Mouse (Mus musculus) lung, adult 2 months (tissue): ENCODE measurements around the gene Gm11562. TPM values are rescaled to one million over a fixed set of nuclear protein-coding genes. Genes with fewer than 3 reads are reported as not detected.
"Not testable (repeated sequence)": the region's sequence is repeated elsewhere in the genome, so short reads cannot be mapped to it uniquely, and the experiment has no call there.

Experiments
- DNase-seq: peaks from one replicate; pipeline ENCODE4 v3.0.0; 2022
- H3K4me1 ChIP-seq: fragments of 200-500 bp; 2 replicates; pipeline ENCODE4 v1.6.1; 2011; ENCODE audit warnings: low read length; ENCODE audit not compliant: control insufficient read depth, insufficient read depth
- H3K4me3 ChIP-seq: fragments of 200-500 bp; replicated peaks from 2 replicates; pipeline ENCODE3; 2011; ENCODE audit warnings: low read depth, mild to moderate bottlenecking, control low read depth, low read length; ENCODE audit errors: extremely low read depth
- CTCF ChIP-seq: fragments of 200-500 bp; IDR thresholded peaks from 2 replicates; pipeline ENCODE4 v1.5.1; 2011; ENCODE audit warnings: mild to moderate bottlenecking, low read length, control low read depth; ENCODE audit not compliant: insufficient read depth
- POLR2A ChIP-seq: fragments of 200-500 bp; IDR thresholded peaks from 2 replicates; pipeline ENCODE4 v1.6.1; 2011; ENCODE audit warnings: low read depth, mild to moderate bottlenecking, control low read depth, low read length, borderline replicate concordance; ENCODE audit errors: extremely low read depth
- WGBS: fragments of 180-500 bp; shearing (Covaris S2); methylation state at CpG from one replicate; pipeline ENCODE4 v1.1.7; 2018; 5-methylcytosine and 5-hydroxymethylcytosine counted together
- polyA plus RNA-seq: library from polyadenylated mRNA; depleted of rRNA; stranded (reverse); fragments of >200 nt; gene quantifications from 2 replicates; pipeline ENCODE4 v1.2.3, GENCODE M21; 2012; rRNA removed

Gm11562 gene
- polyA plus RNA-seq: not detected in 2 replicates

DNA sequence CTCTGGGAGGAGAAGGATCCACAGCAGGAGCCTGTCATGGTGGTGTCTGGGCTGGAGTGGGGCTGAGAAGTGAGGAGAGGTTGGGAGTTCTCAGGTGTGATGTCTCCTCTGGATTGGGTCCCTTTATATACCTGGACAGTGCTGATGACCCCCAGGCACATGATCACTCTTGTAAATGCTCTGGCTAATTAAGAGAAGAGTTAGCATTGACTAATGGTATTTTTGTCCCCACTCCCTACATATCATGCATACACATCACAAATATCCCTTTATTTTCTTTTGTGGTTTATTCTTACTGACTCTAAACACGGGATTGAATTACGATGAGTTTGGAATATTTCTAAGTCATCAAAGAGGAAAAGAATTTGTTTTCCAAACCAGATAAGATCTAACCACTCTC is at the start of gene Gm11562:
Gene Gm11562, minus strand, starts transcription at position 101 of the 400 bp plus-strand sequence.
- TF ChIP-seq POLR2A (no peak), CTCF (no peak)
- H3K4me1 ChIP-seq: no peaks in the 10 kb centered on the region
- H3K4me3 ChIP-seq: no peak within 1 kb of the TSS
- no peak for DNase-seq
- 74% methylated on average over 2 of the region's 2 CpGs for WGBS

DNA sequence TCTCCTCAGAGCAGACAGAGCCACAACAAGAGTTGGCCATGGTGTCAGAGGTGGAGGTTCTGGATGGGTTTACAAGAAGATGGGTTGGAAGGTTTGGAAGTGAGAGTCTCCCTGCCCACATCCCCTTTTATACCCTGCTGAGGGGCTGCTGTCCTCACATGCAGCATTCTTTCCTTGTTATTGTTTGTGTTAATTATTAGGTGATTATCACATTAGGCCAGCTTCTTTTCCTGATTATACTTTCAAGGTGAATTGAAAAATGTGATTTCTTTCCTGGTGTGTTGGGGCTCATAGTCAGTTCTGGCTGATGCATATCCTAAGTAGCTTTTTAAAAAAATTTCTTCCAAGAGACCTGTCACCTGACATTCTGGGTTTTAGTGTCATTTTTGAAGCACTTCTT is 45.6 kb upstream of the Gm11562 start, which contains the start of gene Krtap4-6:
Gene Krtap4-6, minus strand, starts transcription at position 101 of the 400 bp plus-strand sequence.
- Histone ChIP-seq H3K4me3 (no peak within 1 kb of the TSS), H3K4me1 (no peaks in the 10 kb centered on the region)
- DNase-seq: no peak
- TF ChIP-seq CTCF (no peak), POLR2A (no peak)

GRCm38 (mm10) chr11:99662802-99663201 is 42.6 kb upstream of the Gm11562 start:
- TF ChIP-seq CTCF (no peak), POLR2A (no peak)
- no peak for DNase-seq
- 80% methylated on average over 10 of the region's 10 CpGs for WGBS
- H3K4me1 ChIP-seq: no peaks in the 10 kb centered on the region
- no peak overlapping the region for H3K4me3 ChIP-seq

- TF ChIP-seq POLR2A (no peak), CTCF (no peak)
- 74% methylated on average over 4 of the region's 4 CpGs for WGBS
- DNase-seq: no peak
Observed at GRCm38 (mm10) chr11:99659256-99659655, 39.0 kb upstream of the Gm11562 start.

GRCm38 (mm10) chr11:99658467-99659010 is 38.3 kb upstream of the Gm11562 start, which contains the start of gene Gm11563:
TSS of gene Gm11563 (minus strand) at chr11:99658960.
- 72% methylated on average over 10 of the region's 10 CpGs for WGBS
- not testable (repeated sequence) for DNase-seq, H3K4me3 ChIP-seq, H3K4me1 ChIP-seq

More at GRCm38 (mm10) chr11:99659256-99659655, 39.0 kb upstream of the Gm11562 start:
- no peaks in the 10 kb centered on the region for H3K4me1 ChIP-seq
- no peak overlapping the region for H3K4me3 ChIP-seq

- no peaks in the 10 kb centered on the region for H3K4me1 ChIP-seq
- 47% methylated on average over 5 of the region's 5 CpGs for WGBS
- no peak for DNase-seq
- TF ChIP-seq POLR2A: no peak
- no peak for TF ChIP-seq CTCF
- H3K4me3 ChIP-seq: no peak overlapping the region
Observed at GRCm38 (mm10) chr11:99657051-99657450, 36.8 kb upstream of the Gm11562 start.

DNA sequence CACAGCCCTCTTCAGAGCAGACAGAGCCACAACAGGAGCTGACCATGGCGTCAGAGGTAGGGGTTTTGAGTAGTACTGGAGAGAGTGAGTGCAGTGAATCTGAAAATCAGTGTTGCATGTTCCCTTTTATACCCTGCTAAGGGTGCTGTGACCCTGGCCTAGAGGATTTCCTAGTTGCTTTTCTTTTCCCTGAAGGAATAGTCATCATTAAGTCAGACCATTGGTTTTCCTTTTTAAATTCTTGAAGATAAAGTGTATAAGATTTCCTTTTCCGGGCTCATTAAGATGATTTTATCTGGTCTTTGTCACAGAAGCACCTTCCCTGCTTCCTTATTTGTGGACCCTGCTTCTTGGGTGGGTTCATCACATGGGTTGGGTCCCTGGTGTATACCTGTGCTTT is 29.9 kb upstream of the Gm11562 start, which contains the start of gene Gm11555:
Gene Gm11555, minus strand, starts transcription at position 101 of the 400 bp plus-strand sequence.
- TF ChIP-seq POLR2A (no peak), CTCF (no peak)
- H3K4me3 ChIP-seq: no peak within 1 kb of the TSS
- no peaks in the 10 kb centered on the region for H3K4me1 ChIP-seq
- 68% methylated on average over 2 of the region's 2 CpGs for WGBS
- no peak for DNase-seq

DNA sequence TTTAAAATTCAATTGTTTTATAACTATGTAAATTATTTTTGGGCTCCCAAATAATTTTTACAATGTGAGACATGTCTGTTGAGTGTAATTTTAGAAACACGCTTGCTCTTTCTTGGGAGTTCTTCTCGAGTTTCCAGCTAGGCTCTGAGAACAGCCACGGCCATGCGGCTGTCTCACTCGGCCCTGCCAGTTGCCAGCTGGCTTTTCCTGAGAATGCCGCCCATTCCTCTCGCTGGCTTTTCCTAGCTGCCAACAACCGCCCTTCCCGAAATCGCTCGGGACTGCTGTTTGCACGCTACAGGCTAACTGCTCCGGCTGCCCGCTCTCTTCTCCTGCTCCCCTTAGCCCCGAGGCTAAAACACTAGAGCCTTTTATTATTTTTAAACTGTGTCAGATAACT is 26.2 kb upstream of the Gm11562 start:
- 81% methylated on average over 15 of the region's 15 CpGs for WGBS
- no peak for DNase-seq
- Histone ChIP-seq H3K4me1 (no peaks in the 10 kb centered on the region), H3K4me3 (no peak overlapping the region)
- TF ChIP-seq CTCF: no peak

GRCm38 (mm10) chr11:99644351-99644750 is 24.1 kb upstream of the Gm11562 start:
- WGBS: 78% methylated on average over 3 of the region's 3 CpGs
- no peak for DNase-seq
- no peak for TF ChIP-seq POLR2A
- no peak for TF ChIP-seq CTCF

GRCm38 (mm10) chr11:99643635-99644139 is 23.5 kb upstream of the Gm11562 start, which contains the start of gene Krtap4-7:
TSS of gene Krtap4-7 (minus strand) at chr11:99644089.
- not testable (repeated sequence) for H3K4me1 ChIP-seq, H3K4me3 ChIP-seq, DNase-seq
- 84% methylated on average over 9 of the region's 9 CpGs for WGBS

More at GRCm38 (mm10) chr11:99644351-99644750, 24.1 kb upstream of the Gm11562 start:
- Histone ChIP-seq H3K4me1 (no peaks in the 10 kb centered on the region), H3K4me3 (no peak overlapping the region)

- DNase-seq: no peak
- Histone ChIP-seq H3K4me1 (no peaks in the 10 kb centered on the region), H3K4me3 (no peak overlapping the region)
- WGBS: 19% methylated on average over 1 of the region's 1 CpGs
- TF ChIP-seq CTCF: no peak
- TF ChIP-seq POLR2A: no peak
Observed at GRCm38 (mm10) chr11:99640926-99641325, 20.7 kb upstream of the Gm11562 start.
